Mouse (Mus musculus) kidney, adult 2 months (tissue): ENCODE results near the gene Lgr6.

Source experiments
- CTCF ChIP-seq: fragments of 200-500 bp; conservative IDR thresholded peaks from 2 replicates; pipeline ENCODE4 v1.5.1; 2011; ENCODE audit warnings: low read depth, mild to moderate bottlenecking, control low read depth, low read length, moderate library complexity, mixed read lengths; ENCODE audit not compliant: insufficient read depth, insufficient read length
- POLR2A ChIP-seq: fragments of 200-500 bp; IDR thresholded peaks from one replicate; pipeline ENCODE4 v1.6.1; 2011; ENCODE audit warnings: low read depth, low read length, control low read depth

- TF ChIP-seq POLR2A, result no peak
- TF ChIP-seq CTCF, result no peak
Observed at GRCm38 (mm10) chr1:135086015-135086414, 19.1 kb downstream of the Lgr6 start.
